ENCODE assay signal across 11 mouse cellular contexts in genomic region chr14:121566794-121567201, GRCm38 (mm10).
DNase-seq lines count a peak whose midpoint lies in the region; ATAC-seq and TF ChIP-seq lines count a peak whose summit lies in the region.
"Had no signal": no experiment of that assay in that cellular context is flagged by ENCODE, and none has a peak within 500 bp of the region (broad histone marks: within the 10 kb centered on the region; RNA-seq: fewer than 3 reads in every experiment).

No protein-coding gene starts in this region.

- H3K4me2 ChIP-seq in midbrain, embryonic 13.5 days (replicated peaks) = no peak overlapping the region
- no peak overlapping the region for H3K4me2 ChIP-seq in liver, postnatal 0 days (ENCODE audit: low read depth, low read length)

- no peaks in the 10 kb centered on the region for H3K36me3 ChIP-seq in midbrain, embryonic 13.5 days
- no peaks in the 10 kb centered on the region for H3K36me3 ChIP-seq in liver, postnatal 0 days (replicated peaks; ENCODE audit: insufficient read depth, low read length)

- no peak for TF ChIP-seq CTCF in liver, postnatal 0 days (IDR thresholded peaks at IDR 0.05; ENCODE audit: low read depth)

- ATAC-seq in midbrain, embryonic 13.5 days = peak; percentile 57; the same call in 1 of the 2 replicates
- no peak for ATAC-seq in liver, postnatal 0 days
- ATAC-seq in inflammation-experienced regulatory T-cells, adult 6 months = no peak

- H3K27ac ChIP-seq in midbrain, embryonic 13.5 days = peak overlapping the region; percentile 61
- H3K27ac ChIP-seq in liver, postnatal 0 days (ENCODE audit: low read depth) = no peak overlapping the region
- H3K27ac ChIP-seq: liver, embryonic 14.5 days had no signal

- H3K9ac ChIP-seq in midbrain, embryonic 13.5 days (replicated peaks) = 0 out of 2 replicates have a peak overlapping the region, but pooled peaks have one; percentile 3
- no peak overlapping the region for H3K9ac ChIP-seq in liver, postnatal 0 days (replicated peaks)
- H3K9ac ChIP-seq: liver, embryonic 14.5 days had no signal

- WGBS in midbrain, embryonic 13.5 days = 12% methylated on average over 9 of the region's 9 CpGs
- 83% methylated on average over 9 of the region's 9 CpGs for WGBS in liver, postnatal 0 days (ENCODE audit: insufficient replicate concordance)

- H3K4me3 ChIP-seq in midbrain, embryonic 13.5 days (replicated peaks) = no peak overlapping the region
- no peak overlapping the region for H3K4me3 ChIP-seq in liver, postnatal 0 days (ENCODE audit: low read depth, low read length)

- H3K9me3 ChIP-seq in midbrain, embryonic 13.5 days = no peaks in the 10 kb centered on the region
- no peaks in the 10 kb centered on the region for H3K9me3 ChIP-seq in liver, postnatal 0 days (ENCODE audit: low read length)

- no peaks in the 10 kb centered on the region for H3K27me3 ChIP-seq in midbrain, embryonic 13.5 days
- no peaks in the 10 kb centered on the region for H3K27me3 ChIP-seq in liver, postnatal 0 days (ENCODE audit: insufficient read depth, low read length)
- H3K27me3 ChIP-seq: CH12.LX had no signal

- H3K4me1 ChIP-seq in midbrain, embryonic 13.5 days (replicated peaks) = peaks cover 40% of the 10 kb centered on the region
- H3K4me1 ChIP-seq in liver, postnatal 0 days (ENCODE audit: insufficient read depth) = no peaks in the 10 kb centered on the region

- DNase-seq in right cerebral cortex, adult 18-20 months = peak; percentile 57
- DNase-seq in right cerebral cortex, postnatal 4 days = no peak
- DNase-seq in layer of hippocampus, adult 18-20 months (ENCODE audit: low spot score in 2 of 2) = peak; percentile 64 to 80
- DNase-seq in testis, postnatal 14 days (ENCODE audit: low spot score) = no peak
- DNase-seq in liver, postnatal 0 days = no peak
- no peak for DNase-seq in MN1 (ENCODE audit: low spot score)
- DNase-seq: heart, adult 11 months had no signal

- TF ChIP-seq EP300 in liver, postnatal 0 days (IDR thresholded peaks at IDR 0.05; ENCODE audit: low read depth) = no peak

Comparison
In these comparisons a context has a peak if more than half of its experiments do, and no peak if none do; other contexts are left out.
1. DNase-seq: peak in right cerebral cortex, adult 18-20 months (single experiment) and layer of hippocampus, adult 18-20 months (2 of 2); none in right cerebral cortex, postnatal 4 days (single experiment), testis, postnatal 14 days (single experiment), liver, postnatal 0 days (single experiment) and MN1 (single experiment).